Mouse (Mus musculus): Measurements from ENCODE around the gene C330021F23Rik. TPM values are rescaled to one million over a fixed set of nuclear protein-coding genes. Genes with fewer than 3 reads are reported as not detected.

The C330021F23Rik gene
- total and polyA plus RNA-seq, 2 experiments from 2014 or later = 0.29 to 0.37 TPM

- Histone ChIP-seq H3K9me3 (ENCODE audit: low read length) (no peaks in the 10 kb centered on the region), H3K9ac (replicated peaks; ENCODE audit: low read length) (peak overlapping the region; percentile 41; the same call in 1 of the 2 replicates), H3K4me1 (ENCODE audit: insufficient read depth, low read length) (peaks cover 8% of the 10 kb centered on the region; the same call in 1 of the 2 replicates), H3K36me3 (ENCODE audit: insufficient read depth, low read length) (no peaks in the 10 kb centered on the region), H3K4me3 (ENCODE audit: low read length) (peak overlapping the region; percentile 45), H3K27me3 (ENCODE audit: insufficient read depth, low read length) (no peaks in the 10 kb centered on the region), H3K4me2 (ENCODE audit: low read depth, low read length) (peak overlapping the region; percentile 63), H3K27ac (no peak overlapping the region)
- no peak for ATAC-seq
- 18% methylated on average over 8 of the region's 8 CpGs for WGBS
- no peak for TF ChIP-seq CTCF (IDR thresholded peaks at IDR 0.05; ENCODE audit: low read depth)
- DNase-seq (ENCODE audit: low spot score) = no peak
Observed at GRCm38 (mm10) chr8:3631478-3631875, 63.7 kb downstream of the C330021F23Rik start.

Other genes with a start within 250 kb of the C330021F23Rik start
- gene A430078G23Rik, start 214.6 kb upstream of the C330021F23Rik start, total RNA-seq (2014; rRNA removed) = not detected in 2 replicates
- 0.09 TPM in 1 of 2 replicates, not detected in the other for gene A430078G23Rik, start 214.6 kb upstream of the C330021F23Rik start, polyA plus RNA-seq (2015; fragmentation: Nextera tagmentation; extraction: Ambion mirVana)
- gene Arhgef18, start 175.0 kb upstream of the C330021F23Rik start, total RNA-seq (2014; rRNA removed) = 45.6 and 50.0 TPM in 2 replicates
- gene Arhgef18, start 175.0 kb upstream of the C330021F23Rik start, polyA plus RNA-seq (2015; fragmentation: Nextera tagmentation; extraction: Ambion mirVana) = 5.4 and 5.5 TPM in 2 replicates
- 1.5 and 4.9 TPM in 2 replicates for gene Pex11g, start 100.3 kb upstream of the C330021F23Rik start, total RNA-seq (2014; rRNA removed)
- 2.0 and 2.4 TPM in 2 replicates for gene Pex11g, start 100.3 kb upstream of the C330021F23Rik start, polyA plus RNA-seq (2015; fragmentation: Nextera tagmentation; extraction: Ambion mirVana)
- 0.26 TPM in 1 of 2 replicates, not detected in the other for gene Tex45, start 97.1 kb upstream of the C330021F23Rik start, total RNA-seq (2014; rRNA removed)
- 0.57 and 0.73 TPM in 2 replicates for gene Tex45, start 97.1 kb upstream of the C330021F23Rik start, polyA plus RNA-seq (2015; fragmentation: Nextera tagmentation; extraction: Ambion mirVana)
- gene Zfp358, start 74.9 kb upstream of the C330021F23Rik start, total RNA-seq (2014; rRNA removed) = 98.3 and 109 TPM in 2 replicates
- 46.0 and 49.6 TPM in 2 replicates for gene Zfp358, start 74.9 kb upstream of the C330021F23Rik start, polyA plus RNA-seq (2015; fragmentation: Nextera tagmentation; extraction: Ambion mirVana)
- 113 and 140 TPM in 2 replicates for gene Mcoln1, start 67.5 kb upstream of the C330021F23Rik start, total RNA-seq (2014; rRNA removed)
- 92.4 and 96.8 TPM in 2 replicates for gene Mcoln1, start 67.5 kb upstream of the C330021F23Rik start, polyA plus RNA-seq (2015; fragmentation: Nextera tagmentation; extraction: Ambion mirVana)
- gene Pnpla6, start 52.6 kb upstream of the C330021F23Rik start, total RNA-seq (2014; rRNA removed) = 55.6 and 82.6 TPM in 2 replicates
- 35.3 and 38.4 TPM in 2 replicates for gene Pnpla6, start 52.6 kb upstream of the C330021F23Rik start, polyA plus RNA-seq (2015; fragmentation: Nextera tagmentation; extraction: Ambion mirVana)
- gene Camsap3, start 19.3 kb downstream of the C330021F23Rik start, total RNA-seq (2014; rRNA removed) = 108 and 128 TPM in 2 replicates
- 34.9 and 39.1 TPM in 2 replicates for gene Camsap3, start 19.3 kb downstream of the C330021F23Rik start, polyA plus RNA-seq (2015; fragmentation: Nextera tagmentation; extraction: Ambion mirVana)
- 44.2 and 47.8 TPM in 2 replicates for gene Xab2, start 53.3 kb downstream of the C330021F23Rik start, total RNA-seq (2014; rRNA removed)
- gene Xab2, start 53.3 kb downstream of the C330021F23Rik start, polyA plus RNA-seq (2015; fragmentation: Nextera tagmentation; extraction: Ambion mirVana) = 32.6 and 35.7 TPM in 2 replicates
- 3.7 and 16.5 TPM in 2 replicates for gene Pet100, start 53.6 kb downstream of the C330021F23Rik start, total RNA-seq (2014; rRNA removed)
- 91.3 and 99.6 TPM in 2 replicates for gene Pet100, start 53.6 kb downstream of the C330021F23Rik start, polyA plus RNA-seq (2015; fragmentation: Nextera tagmentation; extraction: Ambion mirVana)
- 95.0 and 145 TPM in 2 replicates for gene Pcp2, start 57.6 kb downstream of the C330021F23Rik start, total RNA-seq (2014; rRNA removed)
- 78.6 and 84.4 TPM in 2 replicates for gene Pcp2, start 57.6 kb downstream of the C330021F23Rik start, polyA plus RNA-seq (2015; fragmentation: Nextera tagmentation; extraction: Ambion mirVana)
- gene Stxbp2, start 63.0 kb downstream of the C330021F23Rik start, total RNA-seq (2014; rRNA removed) = 9.7 and 23.9 TPM in 2 replicates
- 32.7 and 38.5 TPM in 2 replicates for gene Stxbp2, start 63.0 kb downstream of the C330021F23Rik start, polyA plus RNA-seq (2015; fragmentation: Nextera tagmentation; extraction: Ambion mirVana)
- gene Retn, start 87.8 kb downstream of the C330021F23Rik start, total RNA-seq (2014; rRNA removed) = not detected in 2 replicates
- 0.44 and 0.60 TPM in 2 replicates for gene Retn, start 87.8 kb downstream of the C330021F23Rik start, polyA plus RNA-seq (2015; fragmentation: Nextera tagmentation; extraction: Ambion mirVana)
- gene Mcemp1, start 97.8 kb downstream of the C330021F23Rik start, total RNA-seq (2014; rRNA removed) = not detected in 2 replicates
- 0.09 and 0.23 TPM in 2 replicates for gene Mcemp1, start 97.8 kb downstream of the C330021F23Rik start, polyA plus RNA-seq (2015; fragmentation: Nextera tagmentation; extraction: Ambion mirVana)
- 21.2 TPM in 1 of 2 replicates, not detected in the other for gene Fcor, start 104.4 kb downstream of the C330021F23Rik start, total RNA-seq (2014; rRNA removed)
- gene Fcor, start 104.4 kb downstream of the C330021F23Rik start, polyA plus RNA-seq (2015; fragmentation: Nextera tagmentation; extraction: Ambion mirVana) = 27.0 and 27.5 TPM in 2 replicates
- 53.3 and 64.8 TPM in 2 replicates for gene Trappc5, start 108.3 kb downstream of the C330021F23Rik start, total RNA-seq (2014; rRNA removed)
- gene Trappc5, start 108.3 kb downstream of the C330021F23Rik start, polyA plus RNA-seq (2015; fragmentation: Nextera tagmentation; extraction: Ambion mirVana) = 53.9 and 55.8 TPM in 2 replicates
- gene Fcer2a, start 126.2 kb downstream of the C330021F23Rik start, total RNA-seq (2014; rRNA removed) = not detected in 2 replicates
- 0.41 and 0.44 TPM in 2 replicates for gene Fcer2a, start 126.2 kb downstream of the C330021F23Rik start, polyA plus RNA-seq (2015; fragmentation: Nextera tagmentation; extraction: Ambion mirVana)
- not detected in 2 replicates for gene Clec4g, start 152.7 kb downstream of the C330021F23Rik start, total RNA-seq (2014; rRNA removed)
- gene Clec4g, start 152.7 kb downstream of the C330021F23Rik start, polyA plus RNA-seq (2015; fragmentation: Nextera tagmentation; extraction: Ambion mirVana) = not detected in 2 replicates
- not detected in 2 replicates for gene Cd209a, start 181.0 kb downstream of the C330021F23Rik start, total RNA-seq (2014; rRNA removed)
- 0.29 TPM in 1 of 2 replicates, not detected in the other for gene Cd209a, start 181.0 kb downstream of the C330021F23Rik start, polyA plus RNA-seq (2015; fragmentation: Nextera tagmentation; extraction: Ambion mirVana)

Measured in hindbrain, postnatal 0 days (tissue).